Mouse (Mus musculus): ENCODE results near the gene Pcnt.

DNA sequence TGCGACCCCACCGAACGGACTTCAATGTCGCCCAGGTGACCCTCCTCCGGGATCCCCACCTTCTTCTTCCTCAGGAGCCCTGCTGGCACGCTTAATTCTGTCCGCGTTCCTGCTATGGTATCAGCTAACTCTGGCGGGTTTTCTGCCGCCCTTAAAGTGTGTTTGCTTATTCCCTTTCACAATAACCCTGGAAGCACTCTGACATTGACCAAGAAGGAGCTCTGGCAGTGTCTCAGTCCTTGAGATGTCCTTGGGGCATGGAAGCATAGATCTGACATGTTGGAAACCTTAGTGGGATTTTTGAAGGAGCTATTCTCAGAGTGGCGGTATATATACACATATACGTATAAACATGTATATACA lies 97.1 kb downstream of the Pcnt start:
- TF ChIP-seq POLR2A (IDR thresholded peaks at IDR 0.05; ENCODE audit: control insufficient read depth, low read depth, low read length) (no peak), CTCF (IDR thresholded peaks at IDR 0.05; ENCODE audit: control insufficient read depth, insufficient read depth, insufficient replicate concordance, low read depth, low read length) (no peak)

All from testis, adult 2 months (tissue).